Mouse (Mus musculus) hindbrain, embryonic 14.5 days (tissue): ENCODE measurements around the gene Cacng2. TPM values are rescaled to one million over a fixed set of nuclear protein-coding genes. Genes with fewer than 3 reads are reported as not detected.

Experiments
- ATAC-seq: fragments of 200-750 bp; cut with Nextera tagmentation; 2 replicates; pipeline ENCODE4 v1.8.0; 2017; ENCODE audit warnings: moderate number of reproducible peaks, mild to moderate bottlenecking, moderate TSS enrichment, moderate library complexity; ENCODE audit not compliant: low FRiP score
- DNase-seq: peaks from one replicate; pipeline ENCODE4 v3.0.0-alpha.2; 2015; ENCODE audit warnings: low spot score
- H3K27ac ChIP-seq: fragments of 300-500 bp; sonication (generic); 2 replicates; pipeline ENCODE4 v1.5.1; 2014; ENCODE audit warnings: mild to moderate bottlenecking, moderate library complexity
- H3K27me3 ChIP-seq: fragments of 300-500 bp; sonication (generic); 2 replicates; pipeline ENCODE4 v1.6.1; 2014; ENCODE audit warnings: mild to moderate bottlenecking, low read length, mixed read lengths; ENCODE audit not compliant: control insufficient read depth, insufficient read depth
- H3K36me3 ChIP-seq: fragments of 300-500 bp; sonication (generic); replicated peaks from 2 replicates; pipeline ENCODE4 v1.6.1; 2014; ENCODE audit not compliant: control insufficient read depth, insufficient read depth
- H3K4me1 ChIP-seq: fragments of 300-500 bp; sonication (generic); replicated peaks from 2 replicates; pipeline ENCODE4 v1.6.1; 2014; ENCODE audit warnings: antibody characterized with exemption, low read length, mixed read lengths; ENCODE audit not compliant: control insufficient read depth, insufficient read depth
- H3K4me2 ChIP-seq: fragments of 300-500 bp; sonication (generic); replicated peaks from 2 replicates; pipeline ENCODE4 v1.6.1; 2014; ENCODE audit warnings: mild to moderate bottlenecking, moderate library complexity
- H3K4me3 ChIP-seq: fragments of 300-500 bp; sonication (generic); replicated peaks from 2 replicates; pipeline ENCODE4 v1.5.1; 2014; ENCODE audit warnings: mild to moderate bottlenecking, low read length
- H3K9ac ChIP-seq: fragments of 300-500 bp; sonication (generic); 2 replicates; pipeline ENCODE4 v1.6.1; 2014
- H3K9me3 ChIP-seq: fragments of 300-500 bp; sonication (generic); 2 replicates; pipeline ENCODE4 v1.6.1; 2016; ENCODE audit warnings: low read length; ENCODE audit not compliant: control insufficient read depth
- WGBS: fragments of 180-500 bp; shearing (Covaris S2); extraction: QIAGEN DNeasy Blood & Tissue Kit; methylation state at CpG from one replicate; pipeline ENCODE4 v1.1.7; 2014; 5-methylcytosine and 5-hydroxymethylcytosine counted together
- polyA plus RNA-seq: library from polyadenylated mRNA; unstranded; fragments of >200 nt; fragmentation: Nextera tagmentation; extraction: Ambion mirVana; gene quantifications from 2 replicates; pipeline ENCODE4 v1.2.1, GENCODE M21; 2014

Cacng2 gene
- polyA plus RNA-seq, 1 experiment from 2014 or later: 14.7 TPM

GRCm38 (mm10) chr15:78045842-78046241 lies 74.0 kb downstream of the Cacng2 start:
- Histone ChIP-seq H3K4me2 (no peak overlapping the region), H3K27me3 (no peaks in the 10 kb centered on the region), H3K4me1 (no peaks in the 10 kb centered on the region), H3K36me3 (no peaks in the 10 kb centered on the region), H3K4me3 (no peak overlapping the region), H3K27ac (no peak overlapping the region), H3K9ac (no peak overlapping the region), H3K9me3 (no peaks in the 10 kb centered on the region)
- ATAC-seq (no peak), DNase-seq (no peak)
- WGBS: 69% methylated on average over 7 of the region's 7 CpGs

- Histone ChIP-seq H3K4me2 (no peak overlapping the region), H3K4me3 (no peak overlapping the region), H3K9me3 (no peaks in the 10 kb centered on the region), H3K36me3 (no peaks in the 10 kb centered on the region), H3K27ac (no peak overlapping the region), H3K9ac (no peak overlapping the region), H3K4me1 (no peaks in the 10 kb centered on the region), H3K27me3 (no peaks in the 10 kb centered on the region)
- WGBS: 64% methylated on average over 7 of the region's 7 CpGs
- DNase-seq: no peak
- ATAC-seq: no peak
Measured at GRCm38 (mm10) chr15:78045314-78045713, 74.5 kb downstream of the Cacng2 start.

GRCm38 (mm10) chr15:78044826-78045225 lies 75.0 kb downstream of the Cacng2 start:
- DNase-seq: no peak
- no peak overlapping the region for H3K27ac ChIP-seq
- WGBS: 65% methylated on average over 6 of the region's 6 CpGs

GRCm38 (mm10) chr15:78042706-78043105 lies 77.1 kb downstream of the Cacng2 start:
- ATAC-seq (no peak), DNase-seq (no peak)
- Histone ChIP-seq H3K36me3 (no peaks in the 10 kb centered on the region), H3K27me3 (no peaks in the 10 kb centered on the region), H3K27ac (no peak overlapping the region), H3K4me1 (no peaks in the 10 kb centered on the region), H3K4me2 (no peak overlapping the region), H3K9ac (no peak overlapping the region), H3K9me3 (no peaks in the 10 kb centered on the region), H3K4me3 (no peak overlapping the region)
- WGBS: 84% methylated on average over 8 of the region's 8 CpGs

More at GRCm38 (mm10) chr15:78044826-78045225, 75.0 kb downstream of the Cacng2 start:
- no peak for ATAC-seq
- H3K9ac ChIP-seq: no peak overlapping the region
- H3K27me3 ChIP-seq: no peaks in the 10 kb centered on the region
- H3K4me1 ChIP-seq: no peaks in the 10 kb centered on the region
- no peak overlapping the region for H3K4me3 ChIP-seq
- no peak overlapping the region for H3K4me2 ChIP-seq
- no peaks in the 10 kb centered on the region for H3K9me3 ChIP-seq
- no peaks in the 10 kb centered on the region for H3K36me3 ChIP-seq

- no peak for DNase-seq
- Histone ChIP-seq H3K36me3 (no peaks in the 10 kb centered on the region), H3K27me3 (no peaks in the 10 kb centered on the region), H3K27ac (no peak overlapping the region), H3K4me2 (no peak overlapping the region), H3K9me3 (no peaks in the 10 kb centered on the region), H3K9ac (no peak overlapping the region), H3K4me1 (no peaks in the 10 kb centered on the region), H3K4me3 (no peak overlapping the region)
- 86% methylated on average over 10 of the region's 10 CpGs for WGBS
- no peak for ATAC-seq
Measured at GRCm38 (mm10) chr15:78037626-78038025, 82.2 kb downstream of the Cacng2 start.

- Histone ChIP-seq H3K4me3 (no peak overlapping the region), H3K9ac (no peak overlapping the region), H3K36me3 (no peaks in the 10 kb centered on the region), H3K27ac (no peak overlapping the region), H3K4me2 (no peak overlapping the region), H3K4me1 (no peaks in the 10 kb centered on the region), H3K27me3 (no peaks in the 10 kb centered on the region), H3K9me3 (no peaks in the 10 kb centered on the region)
- ATAC-seq (no peak), DNase-seq (no peak)
- 66% methylated on average over 2 of the region's 2 CpGs for WGBS
Measured at GRCm38 (mm10) chr15:78036586-78036985, 83.2 kb downstream of the Cacng2 start.

GRCm38 (mm10) chr15:78029938-78030337 lies 89.9 kb downstream of the Cacng2 start:
- Histone ChIP-seq H3K27me3 (no peaks in the 10 kb centered on the region), H3K4me1 (no peaks in the 10 kb centered on the region), H3K9me3 (no peaks in the 10 kb centered on the region), H3K9ac (no peak overlapping the region), H3K36me3 (no peaks in the 10 kb centered on the region), H3K4me2 (no peak overlapping the region), H3K27ac (no peak overlapping the region), H3K4me3 (no peak overlapping the region)
- WGBS: 82% methylated on average over 8 of the region's 8 CpGs
- no peak for DNase-seq
- no peak for ATAC-seq

GRCm38 (mm10) chr15:78026521-78026920 lies 93.3 kb downstream of the Cacng2 start:
- no peak overlapping the region for H3K4me2 ChIP-seq
- DNase-seq: no peak
- no peak overlapping the region for H3K9ac ChIP-seq
- no peak overlapping the region for H3K27ac ChIP-seq
- H3K27me3 ChIP-seq: no peaks in the 10 kb centered on the region
- H3K4me1 ChIP-seq: no peaks in the 10 kb centered on the region
- no peak for ATAC-seq
- H3K9me3 ChIP-seq: no peaks in the 10 kb centered on the region
- 87% methylated on average over 6 of the region's 6 CpGs for WGBS
- no peaks in the 10 kb centered on the region for H3K36me3 ChIP-seq
- H3K4me3 ChIP-seq: no peak overlapping the region

- H3K4me3 ChIP-seq: no peak overlapping the region
- ATAC-seq: no peak
- no peaks in the 10 kb centered on the region for H3K4me1 ChIP-seq
- H3K4me2 ChIP-seq: no peak overlapping the region
- no peak overlapping the region for H3K27ac ChIP-seq
- H3K9ac ChIP-seq: no peak overlapping the region
- WGBS: 70% methylated on average over 4 of the region's 4 CpGs
- DNase-seq: no peak
- no peaks in the 10 kb centered on the region for H3K9me3 ChIP-seq
- H3K27me3 ChIP-seq: no peaks in the 10 kb centered on the region
- no peaks in the 10 kb centered on the region for H3K36me3 ChIP-seq
Measured at GRCm38 (mm10) chr15:78024211-78024610, 95.6 kb downstream of the Cacng2 start.

- H3K9me3 ChIP-seq: no peaks in the 10 kb centered on the region
- no peak overlapping the region for H3K4me3 ChIP-seq
- H3K4me2 ChIP-seq: no peak overlapping the region
- H3K4me1 ChIP-seq: no peaks in the 10 kb centered on the region
- H3K27me3 ChIP-seq: no peaks in the 10 kb centered on the region
- DNase-seq (no peak), ATAC-seq (no peak)
- H3K9ac ChIP-seq: no peak overlapping the region
- no peak overlapping the region for H3K27ac ChIP-seq
- H3K36me3 ChIP-seq: no peaks in the 10 kb centered on the region
- 93% methylated on average over 1 of the region's 1 CpGs for WGBS
Measured at GRCm38 (mm10) chr15:78014046-78014445, 105.8 kb downstream of the Cacng2 start.
